Mouse (Mus musculus) monocyte, adult 5-6 weeks (primary cell): ENCODE results near the gene 1110004F10Rik. TPM values are rescaled to one million over a fixed set of nuclear protein-coding genes. Genes with fewer than 3 reads are reported as not detected.

Experiments
- ATAC-seq: fragments of 153-309, 156-312 bp; replicated peaks from 2 replicates; pipeline ENCODE4 v1.8.0; 2017; ENCODE audit warnings: mild to moderate bottlenecking; ENCODE audit not compliant: low TSS enrichment, insufficient number of reproducible peaks, severe bottlenecking, poor library complexity, low FRiP score
- total RNA-seq: library from RNA; stranded (forward); fragments of 200-1000, 200-491, 200-594 nt; gene quantifications from 3 replicates; pipeline ENCODE4 v1.2.3, GENCODE M21; 2017

Gene 1110004F10Rik
- total RNA-seq, 1 experiment from 2014 or later: 218 TPM

DNA sequence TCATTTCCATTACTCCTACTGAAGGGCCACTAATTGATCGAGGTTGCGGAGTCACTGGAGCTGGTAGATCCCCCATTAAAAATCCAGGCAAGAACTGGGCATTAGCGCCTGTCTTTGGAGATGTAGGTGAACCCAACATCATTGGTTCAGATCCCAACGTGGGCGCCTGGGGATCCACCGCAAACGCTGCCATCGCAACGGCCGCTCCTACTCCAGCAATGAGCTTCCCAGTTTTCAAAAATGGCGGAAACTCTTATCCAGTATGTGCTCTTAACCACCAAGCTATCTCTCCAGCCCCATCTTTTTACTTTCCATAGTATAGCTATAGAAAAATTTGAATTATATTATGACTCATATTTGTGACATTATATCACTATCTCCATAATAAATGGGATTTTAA lies 45.2 kb downstream of the 1110004F10Rik start, which contains the start of gene Gm4353:
Gene Gm4353, minus strand, starts transcription at position 270 of the 400 bp plus-strand sequence.
- peak; percentile 80; the same call in 1 of the 2 replicates for ATAC-seq

- peak; percentile 99 for ATAC-seq
These were observed 53.7 kb downstream of the 1110004F10Rik start for GRCm38 (mm10) chr7:116092710-116093465.

DNA sequence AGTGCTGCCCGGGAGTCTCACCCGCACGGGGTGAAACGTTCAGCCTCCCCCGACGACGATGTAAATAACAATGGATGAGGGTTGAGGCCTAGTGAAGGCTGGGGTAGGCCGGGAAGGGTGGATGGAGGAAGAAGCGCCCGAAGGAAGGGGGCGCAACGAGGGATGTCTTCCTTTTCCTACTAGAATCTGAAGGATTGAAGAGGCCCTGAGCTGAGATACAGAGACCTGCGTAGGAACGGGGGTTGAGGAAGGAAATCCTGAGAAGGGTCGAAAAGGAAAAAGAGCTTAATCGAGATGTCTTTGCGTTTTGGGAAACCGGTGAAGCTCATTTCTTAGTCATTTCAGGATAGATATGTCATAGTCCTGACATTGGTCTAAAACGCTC lies 54.3 kb downstream of the 1110004F10Rik start:
- ATAC-seq: peak; percentile 46

DNA sequence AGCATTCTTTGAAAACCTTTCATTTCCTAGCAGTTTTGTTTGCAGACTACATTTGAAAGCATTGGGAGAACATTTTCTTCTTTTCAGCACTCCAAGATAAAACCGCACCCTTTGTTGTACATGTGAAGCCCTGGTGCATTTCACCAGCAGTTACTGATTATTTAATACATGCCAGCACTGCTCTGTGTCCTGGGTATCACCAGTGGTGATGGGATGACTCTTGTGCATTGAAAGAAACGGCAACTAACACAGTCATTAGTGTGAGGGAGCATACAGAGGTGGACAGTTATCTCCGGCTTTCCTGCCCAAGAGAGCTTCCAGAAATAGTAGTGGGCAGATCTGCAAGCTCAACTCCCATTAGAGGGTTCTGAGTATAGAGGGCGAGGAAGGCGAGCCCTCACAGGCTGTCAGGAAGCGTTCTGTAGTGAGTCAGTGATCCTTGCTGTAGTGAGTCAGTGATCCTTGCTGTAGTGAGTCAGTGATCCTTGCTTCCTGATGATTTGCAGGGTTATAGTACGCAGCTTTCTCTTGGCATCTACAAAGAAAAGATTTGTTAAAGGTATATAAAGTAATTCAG lies 60.8 kb downstream of the 1110004F10Rik start:
- ATAC-seq: no peak

DNA sequence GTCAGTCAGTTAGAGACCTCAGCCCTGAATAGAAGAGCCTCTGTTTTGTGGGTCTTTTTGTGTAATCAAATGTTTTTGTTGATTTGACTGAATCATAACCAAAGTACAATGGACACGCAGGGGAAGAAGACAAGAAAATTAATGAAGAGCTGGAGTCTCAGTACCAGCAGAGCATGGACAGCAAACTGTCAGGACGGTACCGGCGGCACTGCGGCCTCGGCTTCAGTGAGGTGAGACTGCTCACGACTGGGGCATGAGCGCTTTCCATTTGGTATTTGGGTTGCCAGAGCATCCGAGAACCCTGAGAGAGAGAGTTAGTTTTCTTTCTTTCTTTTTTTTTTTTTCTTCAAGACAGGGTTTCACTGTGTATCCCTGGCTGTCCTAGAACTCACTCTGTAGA lies 63.9 kb downstream of the 1110004F10Rik start:
- no peak for ATAC-seq

DNA sequence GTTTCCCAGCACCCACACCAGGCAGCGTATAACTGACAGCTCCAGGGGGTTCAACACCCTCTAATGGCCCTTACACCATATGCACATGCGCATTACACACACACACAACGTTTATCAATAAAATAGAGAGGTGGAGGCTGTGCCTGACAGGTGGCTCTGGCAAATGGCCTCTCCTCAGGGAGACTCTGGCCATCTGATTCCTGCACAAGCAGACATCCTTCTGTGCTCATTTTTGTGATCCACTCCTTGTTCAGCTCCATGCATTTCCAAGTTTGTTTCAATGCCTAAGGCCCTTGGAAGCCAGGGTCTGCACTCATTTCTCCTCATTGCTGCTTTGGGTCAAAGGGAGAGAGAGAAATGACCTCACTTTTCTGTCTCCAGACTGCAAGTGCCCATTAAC lies 71.5 kb downstream of the 1110004F10Rik start:
- ATAC-seq: no peak

- ATAC-seq: no peak
These were observed 72.3 kb downstream of the 1110004F10Rik start for GRCm38 (mm10) chr7:116111546-116111945.

- ATAC-seq: no peak
These were observed 76.2 kb downstream of the 1110004F10Rik start for GRCm38 (mm10) chr7:116115216-116115930.

DNA sequence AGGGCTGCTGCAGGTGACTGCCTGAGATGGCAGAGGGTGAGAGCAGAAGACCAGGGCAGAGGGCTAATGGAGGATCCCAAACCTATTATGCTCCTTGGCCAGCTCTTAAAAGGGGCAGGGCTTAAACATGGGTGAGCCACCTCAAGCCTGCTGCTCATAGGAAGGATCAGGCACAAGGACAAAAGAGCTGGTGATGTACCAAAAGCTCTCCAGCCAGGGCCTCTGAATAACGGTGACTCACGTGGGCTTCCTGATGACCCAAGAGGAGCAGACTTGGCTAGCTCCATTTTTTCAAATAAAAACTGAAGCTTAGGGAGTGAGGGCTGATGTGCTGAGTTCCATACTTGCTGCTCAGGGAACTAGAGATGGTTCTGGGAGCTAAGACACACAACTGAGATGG lies 76.8 kb downstream of the 1110004F10Rik start:
- no peak for ATAC-seq

DNA sequence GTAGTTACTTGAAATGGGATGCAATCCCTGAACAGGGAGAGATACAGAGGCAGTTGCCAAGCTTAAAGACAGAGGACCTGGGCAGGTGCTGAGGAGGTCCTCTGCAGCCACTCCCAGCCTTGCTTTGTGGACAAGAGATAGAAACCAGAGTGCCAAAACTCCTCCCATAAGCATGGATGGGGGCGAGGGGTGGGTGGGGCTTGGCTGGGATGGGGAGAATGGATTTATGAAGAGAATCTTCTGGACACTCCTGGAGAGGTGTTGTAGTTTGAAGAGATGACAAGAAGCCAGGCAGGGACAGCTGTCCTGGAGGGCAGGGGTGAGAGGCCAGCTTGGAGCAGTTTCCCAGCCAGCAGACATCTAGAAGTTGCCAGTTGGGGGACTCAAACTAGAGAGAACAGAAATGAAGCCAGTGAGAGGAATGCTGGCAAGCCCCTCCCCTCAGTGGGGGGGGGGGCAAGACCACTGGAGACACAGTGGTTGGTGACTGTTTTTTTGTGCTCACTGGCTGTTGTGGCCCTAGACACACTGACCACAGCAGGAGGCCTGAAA lies 80.2 kb downstream of the 1110004F10Rik start:
- no peak for ATAC-seq

DNA sequence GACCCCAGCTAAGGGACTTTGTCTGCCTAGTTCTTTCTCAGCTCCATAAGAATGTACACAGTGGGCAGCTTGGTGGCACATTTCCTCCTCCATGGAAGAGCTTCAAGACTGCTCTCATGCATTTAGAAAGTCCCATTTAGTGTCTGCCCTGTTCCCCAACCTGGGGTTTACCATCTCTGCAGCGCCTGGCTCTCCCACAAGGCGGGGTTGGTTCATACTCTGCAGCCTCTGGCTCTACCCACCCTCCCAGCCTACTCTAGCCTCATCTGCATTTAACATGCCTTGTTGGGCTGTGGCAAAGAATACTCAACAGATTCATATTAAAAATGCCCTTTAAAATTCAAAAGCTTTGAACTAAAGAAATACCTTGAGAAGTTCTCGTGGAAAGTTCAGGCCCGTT lies 81.5 kb downstream of the 1110004F10Rik start:
- no peak for ATAC-seq

DNA sequence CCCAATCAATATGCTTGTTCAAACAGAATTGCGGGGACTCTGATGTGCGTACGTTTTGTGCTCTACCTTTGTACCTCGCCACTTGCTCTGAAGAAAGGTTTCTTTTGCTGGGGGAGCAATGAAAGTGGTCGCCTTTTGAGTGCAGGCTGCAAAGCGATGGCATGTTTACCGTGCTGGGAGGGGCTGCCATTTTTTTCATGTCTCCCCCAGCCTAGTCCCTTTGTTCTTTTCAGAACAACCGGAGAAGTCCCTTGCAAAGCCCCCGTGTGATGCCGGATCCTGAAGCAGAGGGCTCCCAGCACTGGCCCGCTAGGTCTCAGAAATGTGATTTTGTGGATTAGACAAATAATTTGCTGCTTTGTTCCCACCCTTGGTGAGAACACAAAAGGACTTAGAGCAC lies 82.0 kb downstream of the 1110004F10Rik start:
- no peak for ATAC-seq

DNA sequence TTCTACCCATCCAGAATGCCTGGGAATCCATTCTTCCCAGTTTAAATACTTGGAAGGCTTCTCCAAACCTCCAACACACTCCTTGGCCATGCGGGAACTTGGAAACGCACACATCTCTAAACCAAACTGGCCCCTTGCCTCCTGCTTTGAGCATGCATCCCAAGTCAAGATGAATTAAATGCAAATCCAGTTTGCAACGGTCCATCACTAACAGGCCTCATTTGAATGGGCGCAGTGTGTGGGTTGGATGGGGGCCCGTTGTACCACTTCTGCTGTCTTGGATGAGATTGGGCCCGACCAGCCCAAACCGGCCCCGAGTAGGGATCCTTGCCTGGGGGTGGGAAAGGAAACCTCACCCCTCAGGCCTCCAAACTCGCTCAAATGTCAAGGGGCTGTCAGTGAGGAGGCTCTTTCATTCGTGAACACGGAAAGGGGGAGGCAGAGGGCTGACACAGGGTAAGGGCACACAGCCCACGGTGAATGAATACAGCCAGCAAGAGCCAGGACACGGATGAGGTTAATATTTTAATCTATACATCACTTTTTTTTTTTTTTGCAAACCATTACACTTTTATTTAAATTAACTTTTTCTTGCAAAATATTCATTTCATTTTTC lies 83.9 kb downstream of the 1110004F10Rik start:
- no peak for ATAC-seq

DNA sequence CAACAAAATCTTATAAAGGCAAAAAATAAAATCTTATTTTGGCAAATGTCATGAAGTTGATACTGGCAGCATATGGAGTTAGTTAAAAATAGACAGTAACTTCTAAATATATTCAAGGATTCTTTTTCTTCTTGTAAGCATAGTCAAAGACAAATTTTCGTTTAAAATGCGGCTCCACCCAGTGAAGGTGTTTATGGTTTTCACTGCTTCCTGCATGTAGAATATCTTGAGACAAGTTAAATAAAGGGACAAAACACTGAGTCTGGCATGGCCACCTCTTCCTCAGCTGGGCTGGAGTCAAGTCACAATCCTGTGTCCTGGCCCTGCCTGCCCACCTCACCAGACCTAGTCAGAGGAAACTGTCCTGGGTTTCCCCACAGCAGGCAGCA lies 84.4 kb downstream of the 1110004F10Rik start:
- no peak for ATAC-seq

DNA sequence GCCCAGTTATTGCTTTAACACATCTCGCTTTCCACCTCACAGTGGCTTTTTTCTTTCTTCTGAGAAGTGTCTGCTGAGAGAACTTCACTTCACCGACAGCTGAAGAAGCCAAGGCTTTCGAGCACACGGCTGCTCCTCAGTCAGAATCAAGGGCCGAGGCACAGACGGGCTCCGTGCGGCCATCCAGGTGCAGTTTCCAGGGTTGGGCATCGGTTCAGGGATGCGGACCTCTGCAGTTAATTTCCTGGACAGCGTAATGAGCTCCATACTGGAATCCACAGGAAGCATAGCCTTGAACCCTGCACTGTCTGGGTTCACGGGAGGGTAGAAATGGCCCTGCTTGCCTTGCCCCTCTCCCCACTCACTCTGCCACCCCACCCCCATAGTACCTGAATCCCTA lies 84.9 kb downstream of the 1110004F10Rik start:
- no peak for ATAC-seq

DNA sequence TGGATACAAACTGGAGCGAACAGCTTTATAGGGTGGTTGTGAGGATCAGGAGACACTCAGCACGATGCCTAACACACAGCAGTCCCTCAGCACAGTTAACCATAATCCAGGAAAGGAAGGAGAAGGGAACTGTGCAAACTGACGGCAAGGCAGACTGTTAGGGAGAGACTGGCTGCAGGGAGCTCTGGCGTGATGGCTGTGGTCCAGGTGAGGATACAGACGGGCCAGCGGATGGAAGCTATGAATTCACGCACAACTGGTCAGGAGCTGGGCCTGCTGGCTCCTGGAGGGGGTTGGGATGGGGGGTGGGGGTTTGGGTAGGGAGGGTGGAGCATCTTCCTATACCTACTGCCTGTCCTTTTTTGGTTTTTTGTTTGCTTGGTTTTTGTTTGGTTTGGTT lies 86.5 kb downstream of the 1110004F10Rik start:
- ATAC-seq: no peak

- no peak for ATAC-seq
These were observed 87.9 kb downstream of the 1110004F10Rik start for GRCm38 (mm10) chr7:116127052-116127451.

DNA sequence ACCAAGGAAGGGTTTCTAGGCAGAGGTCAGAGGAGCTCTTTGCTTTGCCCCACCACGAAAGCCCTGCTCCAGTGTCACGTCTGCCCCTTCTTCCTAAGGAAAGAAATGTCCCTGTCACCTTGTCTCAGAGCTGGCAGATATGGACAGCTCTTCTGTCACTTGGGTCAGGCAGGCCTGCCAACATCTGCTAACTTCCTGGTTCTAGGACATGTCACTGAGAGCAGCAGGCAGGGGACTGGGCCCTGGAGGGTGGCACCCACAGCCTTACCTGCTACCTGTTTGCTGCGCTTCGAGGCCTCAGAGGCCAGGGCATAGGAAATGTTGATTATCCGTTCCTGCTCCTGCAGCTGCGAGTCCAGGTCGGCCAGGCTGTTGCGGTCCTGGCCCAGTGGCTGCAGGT lies 89.1 kb downstream of the 1110004F10Rik start:
- ATAC-seq: no peak

DNA sequence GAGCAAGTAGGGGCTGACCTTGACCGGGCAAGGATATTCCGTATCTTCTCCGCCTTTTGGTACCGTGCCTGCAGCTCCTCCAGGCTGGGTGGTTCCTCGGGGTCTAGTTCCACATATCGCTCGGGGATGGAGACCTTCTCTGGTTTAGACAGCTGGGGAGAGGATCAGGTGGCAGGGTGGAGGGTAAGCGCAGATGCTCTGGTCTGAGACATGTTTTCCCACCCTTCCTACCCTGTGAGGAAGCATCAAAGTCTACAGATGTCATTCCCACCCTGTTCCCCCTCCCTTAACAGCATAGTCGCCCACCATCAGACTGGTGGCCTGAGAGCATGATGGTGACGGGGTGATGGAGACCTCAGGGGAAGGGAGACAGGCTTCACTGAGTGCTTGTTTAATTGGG lies 90.2 kb downstream of the 1110004F10Rik start:
- ATAC-seq: no peak
